Mouse (Mus musculus) adrenal gland, adult 18-20 months (tissue): ENCODE measurements around the gene Cttnbp2. TPM values are rescaled to one million over a fixed set of nuclear protein-coding genes. Genes with fewer than 3 reads are reported as not detected.

ENCODE experiments used
- DNase-seq, 2 experiments: peaks; one replicate each; pipeline ENCODE4 v3.0.0; 2021 to 2022; ENCODE audit warnings: low spot score in 2 of 2
- total RNA-seq, 2 experiments: library from RNA; stranded (reverse); gene quantifications; 1 replicate in 1 of 2; 2 replicates in 1 of 2; pipeline ENCODE4 v1.2.3; 2021

Gene Cttnbp2
- total RNA-seq, 2 experiments from 2014 or later, result 65.9 to 88.8 TPM

- DNase-seq, result no peak
Measured at GRCm38 (mm10) chr6:18474541-18474940, 40.1 kb downstream of the Cttnbp2 start.

- DNase-seq, result no peak
Measured at GRCm38 (mm10) chr6:18469206-18469605, 45.4 kb downstream of the Cttnbp2 start.

- DNase-seq, result no peak
Measured at GRCm38 (mm10) chr6:18467777-18468176, 46.9 kb downstream of the Cttnbp2 start.

GRCm38 (mm10) chr6:18466227-18466626, 48.4 kb downstream of the Cttnbp2 start:
- no peak for DNase-seq

- peak in 1 of 2 experiments; percentile 24 for DNase-seq
Measured at GRCm38 (mm10) chr6:18465626-18466025, 49.0 kb downstream of the Cttnbp2 start.

- DNase-seq, result no peak
Measured at GRCm38 (mm10) chr6:18459657-18460056, 55.0 kb downstream of the Cttnbp2 start.

- no peak for DNase-seq
Measured at GRCm38 (mm10) chr6:18450551-18451193, 64.0 kb downstream of the Cttnbp2 start.

- DNase-seq, result no peak
Measured at GRCm38 (mm10) chr6:18448078-18448477, 66.6 kb downstream of the Cttnbp2 start.

GRCm38 (mm10) chr6:18446917-18447316, 67.7 kb downstream of the Cttnbp2 start:
- no peak for DNase-seq

GRCm38 (mm10) chr6:18446359-18446758, 68.3 kb downstream of the Cttnbp2 start:
- no peak for DNase-seq

- DNase-seq, result no peak
Measured at GRCm38 (mm10) chr6:18445747-18446146, 68.9 kb downstream of the Cttnbp2 start.

GRCm38 (mm10) chr6:18442303-18442702, 72.3 kb downstream of the Cttnbp2 start:
- DNase-seq, result no peak

GRCm38 (mm10) chr6:18440918-18441532, 73.6 kb downstream of the Cttnbp2 start:
- no peak for DNase-seq

GRCm38 (mm10) chr6:18436127-18436812, 78.4 kb downstream of the Cttnbp2 start:
- DNase-seq, result no peak

GRCm38 (mm10) chr6:18434828-18435531, 79.7 kb downstream of the Cttnbp2 start:
- no peak for DNase-seq

GRCm38 (mm10) chr6:18434355-18434754, 80.3 kb downstream of the Cttnbp2 start:
- DNase-seq, result no peak

GRCm38 (mm10) chr6:18432362-18432761, 82.3 kb downstream of the Cttnbp2 start:
- no peak for DNase-seq

GRCm38 (mm10) chr6:18431891-18432290, 82.8 kb downstream of the Cttnbp2 start:
- no peak for DNase-seq

GRCm38 (mm10) chr6:18430062-18430461, 84.6 kb downstream of the Cttnbp2 start:
- DNase-seq, result no peak

GRCm38 (mm10) chr6:18424822-18425221, 89.8 kb downstream of the Cttnbp2 start:
- no peak for DNase-seq

GRCm38 (mm10) chr6:18424367-18424766, 90.3 kb downstream of the Cttnbp2 start:
- no peak for DNase-seq

- no peak for DNase-seq
Measured at GRCm38 (mm10) chr6:18423112-18423511, 91.5 kb downstream of the Cttnbp2 start.
